Mouse (Mus musculus): ENCODE measurements around the gene Ddx19a. TPM values are rescaled to one million over a fixed set of nuclear protein-coding genes. Genes with fewer than 3 reads are reported as not detected.

Ddx19a gene
- total and polyA plus RNA-seq, 3 experiments, result 45.1 to 207 (median 81.1) TPM

GRCm38 (mm10) chr8:110969910-110970770 is 27.5 kb downstream of the Ddx19a start:
- Histone ChIP-seq H3K4me3 (ENCODE audit: low read depth, low read length) (no peak overlapping the region), H3K9me3 (replicated peaks) (no peaks in the 10 kb centered on the region), H3K36me3 (replicated peaks) (peaks cover 100% of the 10 kb centered on the region), H3K4me1 (ENCODE audit: insufficient read depth, low read depth, low read length) (peaks cover 40% of the 10 kb centered on the region), H3K27me3 (ENCODE audit: insufficient read depth, low read length) (no peaks in the 10 kb centered on the region)
- ATAC-seq (ENCODE audit: extremely low read depth, insufficient number of reproducible peaks, low FRiP score, poor library complexity, severe bottlenecking), result no peak
- no peak for TF ChIP-seq GATA2 (IDR thresholded peaks at IDR 0.05; ENCODE audit: borderline replicate concordance, low read depth, low read length)
- no peak for TF ChIP-seq GATA1 (IDR thresholded peaks at IDR 0.05; ENCODE audit: borderline replicate concordance, low read length)
- TF ChIP-seq TAL1 (conservative IDR thresholded peaks at IDR 0.05; ENCODE audit: low read depth, low read length), result no peak
- TF ChIP-seq CTCF (IDR thresholded peaks at IDR 0.05; ENCODE audit: low read depth, low read length), result no peak
- no peak for TF ChIP-seq POLR2AphosphoS5 (IDR thresholded peaks at IDR 0.05; ENCODE audit: insufficient replicate concordance, low read depth, low read length)
- DNase-seq (ENCODE audit: low spot score), result no peak

DNA sequence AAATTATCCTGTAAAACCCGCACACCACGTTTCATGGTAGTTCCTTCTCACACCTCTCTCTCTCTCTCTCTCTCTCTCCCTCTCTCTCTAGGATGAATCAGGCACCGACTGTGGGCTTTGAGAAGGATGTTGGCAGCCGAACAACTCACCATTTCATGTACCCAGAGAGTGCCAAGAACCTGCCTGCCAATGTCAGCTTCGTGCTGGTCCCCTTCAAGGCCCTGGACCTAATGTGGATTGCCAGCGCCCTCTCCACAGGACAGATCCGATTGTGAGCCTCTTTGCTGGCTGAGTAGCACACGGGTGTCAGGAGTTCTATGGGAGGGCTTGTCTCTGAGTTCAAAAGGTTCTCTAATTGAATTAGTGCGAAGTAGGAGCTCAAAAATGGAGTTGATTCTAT is 30.3 kb downstream of the Ddx19a start:
- peaks cover 32% of the 10 kb centered on the region for H3K4me1 ChIP-seq (ENCODE audit: insufficient read depth, low read depth, low read length)
- no peak overlapping the region for H3K4me3 ChIP-seq (ENCODE audit: low read depth, low read length)
- H3K36me3 ChIP-seq (replicated peaks), result peaks cover 99% of the 10 kb centered on the region
- no peaks in the 10 kb centered on the region for H3K9me3 ChIP-seq (replicated peaks)
- TF ChIP-seq TAL1 (conservative IDR thresholded peaks at IDR 0.05; ENCODE audit: low read depth, low read length) (no peak), POLR2AphosphoS5 (IDR thresholded peaks at IDR 0.05; ENCODE audit: insufficient replicate concordance, low read depth, low read length) (no peak), GATA1 (IDR thresholded peaks at IDR 0.05; ENCODE audit: borderline replicate concordance, low read length) (no peak)
- no peak for ATAC-seq (ENCODE audit: extremely low read depth, insufficient number of reproducible peaks, low FRiP score, poor library complexity, severe bottlenecking)
- H3K27me3 ChIP-seq (ENCODE audit: insufficient read depth, low read length), result no peaks in the 10 kb centered on the region
- DNase-seq (ENCODE audit: low spot score), result no peak

- no peak for DNase-seq (ENCODE audit: low spot score)
- H3K36me3 ChIP-seq (replicated peaks), result peaks cover 99% of the 10 kb centered on the region
- ATAC-seq (ENCODE audit: extremely low read depth, insufficient number of reproducible peaks, low FRiP score, poor library complexity, severe bottlenecking), result no peak
- H3K9me3 ChIP-seq (replicated peaks), result no peaks in the 10 kb centered on the region
- no peak for TF ChIP-seq POLR2AphosphoS5 (IDR thresholded peaks at IDR 0.05; ENCODE audit: insufficient replicate concordance, low read depth, low read length)
- no peak for TF ChIP-seq CTCF (IDR thresholded peaks at IDR 0.05; ENCODE audit: low read depth, low read length)
- TF ChIP-seq GATA2 (IDR thresholded peaks at IDR 0.05; ENCODE audit: borderline replicate concordance, low read depth, low read length), result no peak
- no peak for TF ChIP-seq GATA1 (IDR thresholded peaks at IDR 0.05; ENCODE audit: borderline replicate concordance, low read length)
- no peak for TF ChIP-seq TAL1 (conservative IDR thresholded peaks at IDR 0.05; ENCODE audit: low read depth, low read length)
- H3K27me3 ChIP-seq (ENCODE audit: insufficient read depth, low read length), result no peaks in the 10 kb centered on the region
- no peak overlapping the region for H3K4me3 ChIP-seq (ENCODE audit: low read depth, low read length)
- peaks cover 32% of the 10 kb centered on the region for H3K4me1 ChIP-seq (ENCODE audit: insufficient read depth, low read depth, low read length)
Measured at GRCm38 (mm10) chr8:110966586-110966985, 31.0 kb downstream of the Ddx19a start.

DNA sequence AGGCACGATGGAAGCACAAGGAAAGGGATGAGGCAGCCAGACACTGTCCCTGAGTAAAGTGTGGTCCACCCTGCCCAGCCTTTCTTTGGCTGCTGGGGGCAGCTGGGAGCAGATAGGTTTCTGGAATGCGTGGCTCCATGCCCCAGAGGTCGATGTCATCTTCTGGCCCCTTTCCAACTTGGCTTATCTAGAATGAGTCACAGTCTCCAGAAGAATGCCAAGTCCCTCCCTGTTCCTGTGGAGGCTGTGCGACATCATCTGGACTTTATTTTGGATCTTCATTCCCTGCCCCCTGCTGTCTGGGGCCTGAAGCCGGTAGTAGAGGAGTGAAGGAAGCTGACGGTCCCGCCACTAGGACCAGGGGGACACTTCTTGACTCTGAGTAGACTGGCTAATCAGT is 32.0 kb downstream of the Ddx19a start:
- Histone ChIP-seq H3K36me3 (replicated peaks) (peaks cover 98% of the 10 kb centered on the region), H3K27me3 (ENCODE audit: insufficient read depth, low read length) (no peaks in the 10 kb centered on the region), H3K4me3 (ENCODE audit: low read depth, low read length) (no peak overlapping the region), H3K9me3 (replicated peaks) (no peaks in the 10 kb centered on the region), H3K4me1 (ENCODE audit: insufficient read depth, low read depth, low read length) (peaks cover 27% of the 10 kb centered on the region)
- ATAC-seq (ENCODE audit: extremely low read depth, insufficient number of reproducible peaks, low FRiP score, poor library complexity, severe bottlenecking) (no peak), DNase-seq (ENCODE audit: low spot score) (no peak)
- TF ChIP-seq CTCF (IDR thresholded peaks at IDR 0.05; ENCODE audit: low read depth, low read length) (no peak), GATA1 (IDR thresholded peaks at IDR 0.05; ENCODE audit: borderline replicate concordance, low read length) (no peak), TAL1 (conservative IDR thresholded peaks at IDR 0.05; ENCODE audit: low read depth, low read length) (no peak), POLR2AphosphoS5 (IDR thresholded peaks at IDR 0.05; ENCODE audit: insufficient replicate concordance, low read depth, low read length) (no peak), GATA2 (IDR thresholded peaks at IDR 0.05; ENCODE audit: borderline replicate concordance, low read depth, low read length) (no peak)

GRCm38 (mm10) chr8:110964666-110965065 is 32.9 kb downstream of the Ddx19a start:
- DNase-seq (ENCODE audit: low spot score) (no peak), ATAC-seq (ENCODE audit: extremely low read depth, insufficient number of reproducible peaks, low FRiP score, poor library complexity, severe bottlenecking) (no peak)
- Histone ChIP-seq H3K9me3 (replicated peaks) (no peaks in the 10 kb centered on the region), H3K4me1 (ENCODE audit: insufficient read depth, low read depth, low read length) (peaks cover 29% of the 10 kb centered on the region), H3K27me3 (ENCODE audit: insufficient read depth, low read length) (no peaks in the 10 kb centered on the region), H3K4me3 (ENCODE audit: low read depth, low read length) (no peak overlapping the region), H3K36me3 (replicated peaks) (peaks cover 98% of the 10 kb centered on the region)
- TF ChIP-seq GATA2 (IDR thresholded peaks at IDR 0.05; ENCODE audit: borderline replicate concordance, low read depth, low read length), result no peak
- TF ChIP-seq TAL1 (conservative IDR thresholded peaks at IDR 0.05; ENCODE audit: low read depth, low read length), result no peak
- no peak for TF ChIP-seq GATA1 (IDR thresholded peaks at IDR 0.05; ENCODE audit: borderline replicate concordance, low read length)
- TF ChIP-seq POLR2AphosphoS5 (IDR thresholded peaks at IDR 0.05; ENCODE audit: insufficient replicate concordance, low read depth, low read length), result no peak
- TF ChIP-seq CTCF (IDR thresholded peaks at IDR 0.05; ENCODE audit: low read depth, low read length), result no peak

- ATAC-seq (ENCODE audit: extremely low read depth, insufficient number of reproducible peaks, low FRiP score, poor library complexity, severe bottlenecking) (no peak), DNase-seq (ENCODE audit: low spot score) (no peak)
- TF ChIP-seq POLR2AphosphoS5 (IDR thresholded peaks at IDR 0.05; ENCODE audit: insufficient replicate concordance, low read depth, low read length), result no peak
- H3K27me3 ChIP-seq (ENCODE audit: insufficient read depth, low read length), result no peaks in the 10 kb centered on the region
- H3K9me3 ChIP-seq (replicated peaks), result no peaks in the 10 kb centered on the region
- H3K36me3 ChIP-seq (replicated peaks), result peaks cover 98% of the 10 kb centered on the region
- H3K4me1 ChIP-seq (ENCODE audit: insufficient read depth, low read depth, low read length), result peaks cover 31% of the 10 kb centered on the region
- no peak overlapping the region for H3K4me3 ChIP-seq (ENCODE audit: low read depth, low read length)
Measured at GRCm38 (mm10) chr8:110963051-110963450, 34.5 kb downstream of the Ddx19a start.

Data from G1E (cell line).